Mouse (Mus musculus): ENCODE data around the gene Lix1.

- TF ChIP-seq CTCF (conservative IDR thresholded peaks at IDR 0.05; ENCODE audit: insufficient read depth, insufficient read length, low read depth, low read length) (peak; percentile 62), POLR2A (IDR thresholded peaks at IDR 0.05; ENCODE audit: low read depth, low read length) (no peak)
Observed at GRCm38 (mm10) chr17:17394336-17394735, 8.1 kb upstream of the Lix1 start.

All from kidney, adult 2 months (tissue).